Mouse (Mus musculus) hematopoietic stem cell, adult 5-6 weeks (primary cell): ENCODE data around the gene Fam131a. TPM values are rescaled to one million over a fixed set of nuclear protein-coding genes. Genes with fewer than 3 reads are reported as not detected.

Experiments used
- ATAC-seq, 2 experiments: fragments of 125-278 bp in 1 of 2; replicated peaks in 1 of 2; 2 replicates each; pipeline ENCODE4 v1.8.0; 2016 to 2017; ENCODE audit warnings: inconsistent platforms in 2 of 2, mild to moderate bottlenecking in 2 of 2, moderate number of reproducible peaks in 2 of 2, low read depth in 1 of 2, moderate TSS enrichment in 1 of 2; ENCODE audit not compliant: low FRiP score in 2 of 2, poor library complexity in 2 of 2, severe bottlenecking in 2 of 2, insufficient read depth in 1 of 2, low TSS enrichment in 1 of 2
- total RNA-seq: library from RNA; stranded (forward); fragments of 172-1452, 232-1000 nt; gene quantifications from 2 replicates; pipeline ENCODE4 v1.2.3, GENCODE M21; 2017

Gene Fam131a
- total RNA-seq, 1 experiment from 2014 or later: 0.65 TPM

DNA sequence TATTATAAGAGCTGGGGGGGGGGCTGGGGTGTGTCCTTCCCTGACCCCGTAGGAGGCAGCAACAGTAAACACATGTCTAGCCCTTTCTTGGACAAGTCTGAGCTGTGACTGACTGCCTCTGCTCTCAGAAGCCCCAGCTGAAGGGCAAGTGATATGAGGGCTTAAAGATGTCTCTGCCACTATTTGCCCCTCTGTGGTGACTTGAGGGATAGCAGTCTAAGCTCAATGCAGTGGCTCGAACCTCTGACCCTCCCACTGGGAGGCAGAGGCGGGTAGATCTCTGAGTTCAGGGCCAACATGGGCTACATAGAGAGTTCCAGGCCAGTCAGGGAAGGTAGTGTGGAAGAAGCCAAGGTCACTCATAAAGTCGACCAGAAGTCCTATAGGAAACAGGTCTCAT lies 17.8 kb downstream of the Fam131a start:
- ATAC-seq: no peak

DNA sequence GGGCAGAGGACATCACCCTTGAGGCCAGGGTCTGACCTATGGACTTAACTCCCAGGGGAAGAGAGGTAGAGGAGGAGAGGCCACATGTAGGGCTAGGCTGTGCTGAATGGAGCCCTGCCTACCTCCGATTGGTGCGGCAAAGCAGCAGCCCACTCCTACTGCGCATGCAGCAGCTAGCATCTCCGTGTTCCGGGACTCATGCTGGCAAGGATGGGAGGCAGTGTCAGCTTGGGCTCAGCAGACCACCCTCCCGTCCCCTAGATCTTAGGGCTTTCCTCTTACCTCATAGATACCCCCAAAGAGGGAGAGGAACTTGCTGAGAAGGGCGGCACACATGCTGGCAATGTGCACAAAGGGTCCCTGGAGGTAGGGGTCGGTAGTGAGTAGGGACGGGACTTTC lies 19.1 kb downstream of the Fam131a start:
- no peak for ATAC-seq

DNA sequence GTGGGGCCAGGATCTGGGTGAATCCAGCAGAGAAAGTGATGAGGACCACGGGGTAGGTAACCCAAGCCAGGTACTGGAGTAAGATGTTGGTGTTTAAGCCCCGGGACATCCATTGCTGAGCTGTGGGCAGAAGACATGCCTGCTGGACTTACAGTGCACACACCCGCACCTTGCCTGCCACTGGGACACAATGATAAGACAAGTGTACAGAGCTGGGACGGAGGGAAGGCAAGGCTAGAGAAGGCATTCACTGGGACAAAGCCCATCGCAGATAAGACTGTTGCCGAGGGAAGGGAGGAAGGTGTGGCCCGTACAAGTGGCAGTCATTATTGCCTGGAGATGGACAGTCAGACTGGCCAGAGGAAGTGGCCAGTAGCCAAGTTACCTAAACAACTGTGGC lies 19.8 kb downstream of the Fam131a start:
- no peak for ATAC-seq

DNA sequence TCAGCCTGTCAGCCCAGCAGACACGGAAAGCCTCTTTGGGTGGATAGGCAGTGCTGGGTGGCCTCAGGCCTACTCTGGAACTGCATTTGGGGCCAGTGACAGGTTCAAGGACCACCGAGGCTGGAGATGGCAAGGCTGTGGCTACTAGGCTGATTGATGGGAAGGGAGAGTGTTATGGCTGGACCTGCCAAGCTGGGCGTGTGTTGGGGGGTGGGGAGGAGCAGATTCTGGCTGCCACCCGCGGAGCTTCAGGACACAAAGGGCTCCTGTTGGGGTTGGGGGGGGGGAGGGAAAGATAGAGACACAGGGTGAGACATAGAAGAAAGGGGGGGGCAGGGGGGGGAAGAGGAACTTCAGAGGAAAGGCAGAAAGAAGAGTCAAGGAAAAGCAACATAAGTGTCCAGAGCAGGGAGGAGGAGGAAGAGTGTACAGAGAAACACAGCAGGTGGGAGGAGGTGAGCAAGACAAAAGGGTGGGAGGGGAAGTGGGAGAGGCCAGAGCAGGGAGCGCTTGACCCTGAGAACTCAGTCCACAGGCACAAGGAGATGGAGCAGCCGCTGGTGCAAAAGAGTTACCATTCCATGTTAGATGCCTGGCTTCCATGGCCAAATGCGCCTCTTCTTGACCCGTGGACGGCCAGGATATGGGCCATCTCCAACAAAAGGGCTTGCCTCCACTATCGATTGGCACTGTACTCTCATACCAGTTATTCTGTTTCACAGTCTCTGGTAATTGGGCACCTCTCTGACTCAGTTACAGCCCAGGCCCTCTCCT lies 21.5 kb downstream of the Fam131a start:
- no peak for ATAC-seq

DNA sequence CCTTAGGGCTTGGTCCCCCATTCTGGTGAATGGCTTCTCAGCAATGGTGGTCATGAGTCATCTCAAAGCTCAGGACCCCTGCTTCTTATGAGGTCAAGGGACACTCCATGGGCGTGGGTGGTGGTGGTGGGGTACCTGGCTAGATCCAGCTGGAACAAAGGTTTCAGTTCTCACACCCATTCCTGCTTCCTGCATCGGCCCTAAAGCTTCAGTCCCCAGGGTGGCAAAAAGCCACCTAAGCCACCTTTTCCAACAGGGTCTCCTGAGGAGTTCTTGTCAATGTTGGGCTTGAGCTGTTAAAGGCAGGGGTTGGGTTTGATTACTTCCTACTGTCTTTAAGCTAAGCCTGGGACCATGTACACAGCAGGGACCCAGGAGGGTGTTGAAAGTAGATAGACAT lies 22.1 kb downstream of the Fam131a start:
- ATAC-seq: no peak

DNA sequence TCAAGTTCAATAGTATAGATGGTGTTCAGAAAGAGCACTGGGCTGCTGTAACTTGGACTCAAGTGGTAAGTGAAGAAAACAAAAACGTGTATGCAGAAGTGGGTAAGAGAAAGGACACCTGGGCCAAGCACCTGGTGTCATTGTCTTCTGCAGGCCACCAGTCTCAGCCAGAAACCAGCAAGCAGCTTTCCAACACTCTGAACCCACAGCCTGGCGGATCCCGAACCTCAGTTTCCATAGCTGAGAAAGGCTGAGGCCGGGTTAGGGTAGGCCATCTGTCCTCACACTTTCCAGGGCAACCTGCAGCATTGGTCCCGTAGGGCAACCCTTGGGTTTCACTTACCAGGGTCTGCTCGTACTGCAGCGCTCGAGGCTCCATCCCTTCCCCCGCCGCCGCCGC lies 22.5 kb downstream of the Fam131a start:
- no peak for ATAC-seq

DNA sequence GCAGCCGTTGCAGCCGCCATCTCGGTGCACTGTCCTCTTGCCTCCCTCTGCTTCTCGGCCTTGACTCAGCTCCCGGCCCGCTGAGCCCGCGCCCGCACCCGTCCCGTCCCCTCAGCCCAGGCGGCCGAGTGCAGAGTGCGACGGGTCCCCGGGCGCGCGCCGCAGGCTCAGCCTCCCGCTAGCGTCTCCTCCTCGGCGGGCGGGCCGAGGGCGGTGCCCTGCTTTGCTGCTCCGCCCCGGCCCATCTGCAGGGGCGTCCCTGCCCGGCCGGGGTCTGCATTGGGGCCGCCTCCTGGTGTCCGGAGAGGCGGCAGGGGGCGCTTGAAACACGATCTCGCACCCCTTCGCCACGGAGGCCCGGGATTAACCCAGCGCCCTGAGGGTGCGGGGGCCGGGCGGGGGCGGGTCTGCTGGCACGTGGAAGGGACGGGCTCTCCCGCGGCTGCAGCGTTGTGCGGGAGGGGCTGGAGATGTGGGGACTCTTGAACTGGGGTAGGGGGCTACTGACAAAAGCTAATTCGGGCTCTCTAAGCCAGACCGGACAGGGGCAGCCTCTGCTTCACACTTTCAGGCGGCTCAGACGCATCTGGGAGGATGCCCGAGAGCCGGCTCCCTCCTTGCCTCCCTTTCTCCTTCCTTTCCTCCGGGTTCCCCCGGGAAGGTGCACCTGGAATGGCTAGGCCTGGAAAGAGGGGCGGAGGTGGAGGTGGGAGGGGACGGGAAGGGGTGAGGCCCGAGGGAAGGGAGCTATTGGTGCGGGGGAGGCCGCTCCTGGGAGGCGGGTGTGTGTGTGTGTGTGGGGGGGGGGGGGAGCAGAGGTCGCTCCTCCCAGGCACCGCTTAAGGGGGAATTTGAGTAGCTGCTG lies 23.2 kb downstream of the Fam131a start:
- ATAC-seq: no peak

DNA sequence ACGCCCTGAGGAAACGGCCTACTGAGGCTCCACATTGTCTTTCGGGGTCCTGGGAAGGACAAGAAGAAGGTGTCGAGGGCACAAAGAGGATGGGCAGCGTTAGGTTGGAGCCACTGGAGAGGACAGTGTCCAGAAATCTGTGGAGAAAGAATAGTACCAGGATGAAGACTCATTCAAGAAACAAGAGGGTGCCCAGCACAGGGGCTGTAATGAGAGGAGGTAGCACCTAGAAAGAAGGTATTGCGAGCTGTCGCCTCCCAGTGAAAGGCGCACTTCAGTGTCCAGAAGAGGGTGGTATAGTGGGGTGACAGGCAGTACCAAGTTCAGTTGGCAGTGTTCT lies 23.8 kb downstream of the Fam131a start:
- no peak for ATAC-seq

DNA sequence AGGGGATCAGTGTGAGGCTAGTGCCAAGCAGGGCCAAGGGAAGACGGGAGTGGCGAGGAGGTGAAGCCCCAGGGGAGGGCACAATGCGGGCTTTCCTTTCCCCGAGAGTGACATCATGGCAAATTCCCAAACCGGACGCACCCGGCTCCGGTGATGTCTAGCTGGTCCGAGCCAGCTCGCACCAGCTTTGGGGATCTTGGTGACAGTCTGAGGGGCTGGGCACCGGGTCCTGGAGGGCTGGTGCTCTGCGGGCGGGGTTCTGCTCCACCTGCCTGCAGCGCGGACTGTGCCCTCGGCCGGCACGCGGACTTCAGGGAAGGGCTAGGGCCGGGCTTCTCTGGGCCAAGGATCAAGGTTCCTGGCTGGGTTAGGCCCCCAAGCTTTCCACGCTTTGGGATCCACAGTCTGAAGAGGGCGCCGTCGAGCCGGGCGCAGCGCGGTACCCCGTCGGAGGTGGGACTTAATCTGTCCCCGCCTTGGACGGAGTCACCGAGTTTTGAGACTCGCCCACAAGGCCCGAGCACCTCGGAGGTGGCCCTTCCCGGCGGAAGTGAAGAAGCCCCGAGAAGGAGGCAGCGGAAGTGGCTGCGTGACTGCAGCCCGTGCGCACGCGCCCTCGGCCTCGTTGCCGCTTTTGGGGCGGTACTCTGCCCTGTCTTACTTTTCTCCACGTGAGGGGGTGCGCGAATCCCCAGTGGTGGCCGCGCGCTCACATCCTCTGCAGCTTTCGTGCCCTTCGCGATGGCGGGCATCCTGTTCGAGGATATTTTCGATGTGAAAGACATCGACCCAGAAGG lies 24.3 kb downstream of the Fam131a start, which contains the start of the genes Polr2h and Clcn2:
Gene Polr2h (plus strand): TSS at position 485 of the 797 bp plus-strand sequence.
Gene Clcn2 (minus strand): TSS at position 566 of the 797 bp plus-strand sequence.
- ATAC-seq: peak; percentile 83 to 91

DNA sequence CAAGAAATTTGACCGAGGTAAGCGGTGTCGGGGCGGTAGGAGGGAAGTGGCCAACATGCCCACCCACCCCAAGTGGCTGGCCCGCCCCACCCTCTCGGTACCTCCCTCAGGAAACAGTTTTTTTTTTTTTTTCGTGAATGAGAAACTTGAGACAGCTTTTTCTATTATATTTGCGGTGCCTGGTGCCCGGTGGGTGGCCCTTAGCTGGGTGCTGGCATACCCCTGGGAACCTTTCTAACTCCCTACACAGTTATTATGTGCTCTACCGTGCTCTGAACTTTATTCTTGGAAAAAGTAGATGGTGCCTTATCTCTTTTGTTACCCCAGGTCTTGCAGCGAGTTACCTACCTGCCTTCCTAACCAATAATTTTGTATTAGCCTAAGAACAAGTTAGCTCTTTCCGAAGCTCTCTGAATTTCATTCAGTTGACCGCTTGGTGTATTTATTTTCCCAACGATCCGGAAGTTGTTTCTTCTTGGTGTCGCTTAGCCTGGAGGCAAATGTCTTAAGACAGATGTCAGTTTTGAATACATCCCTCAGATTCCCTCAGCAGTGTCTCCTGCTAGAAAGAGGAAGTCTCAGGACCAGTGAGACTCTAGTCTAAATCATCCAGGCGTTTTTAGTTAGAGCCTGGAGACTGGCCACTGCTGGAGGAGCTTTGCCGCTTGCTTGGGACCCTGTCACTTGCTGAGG lies 25.1 kb downstream of the Fam131a start:
- peak in 1 of 2 experiments; percentile 27; a peak in 3 of 4 replicates for ATAC-seq

DNA sequence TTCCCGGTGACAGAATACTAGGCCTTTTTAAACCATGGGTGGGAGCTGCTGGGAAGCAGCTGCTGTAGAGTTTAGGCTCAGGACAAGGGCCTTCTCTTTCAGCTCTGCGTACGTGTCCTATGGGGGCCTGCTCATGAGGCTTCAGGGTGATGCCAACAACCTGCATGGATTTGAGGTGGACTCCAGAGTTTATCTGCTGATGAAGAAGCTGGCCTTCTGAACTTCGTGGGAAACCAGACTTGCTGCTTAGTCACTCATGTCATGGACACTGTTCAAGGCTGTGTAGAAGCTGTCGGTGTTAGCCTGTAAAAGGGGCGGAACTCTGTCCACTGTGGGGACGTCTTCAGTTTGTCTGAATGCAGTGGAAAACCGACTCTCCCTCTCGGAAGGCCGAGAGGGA lies 28.8 kb downstream of the Fam131a start:
- ATAC-seq: no peak

DNA sequence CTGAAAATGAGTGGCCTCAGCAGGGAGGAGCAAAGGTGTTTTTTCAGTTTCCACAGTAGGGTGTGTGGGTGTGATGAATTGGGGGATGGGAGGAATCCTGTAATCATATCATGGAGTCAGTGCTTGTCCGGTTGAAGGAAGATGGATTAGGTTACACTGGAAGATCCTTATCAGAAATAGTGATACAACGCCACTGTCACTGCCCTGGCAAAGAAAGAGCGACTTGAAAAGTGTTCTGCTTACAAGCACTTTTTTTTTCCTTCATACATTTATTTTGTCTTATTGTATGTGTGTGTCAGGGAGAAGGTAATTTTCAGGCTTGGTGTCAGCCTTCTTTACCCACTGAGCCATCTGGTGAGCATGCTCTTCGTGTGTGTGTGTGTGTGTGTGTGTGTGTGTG lies 29.7 kb downstream of the Fam131a start:
- ATAC-seq: no peak

DNA sequence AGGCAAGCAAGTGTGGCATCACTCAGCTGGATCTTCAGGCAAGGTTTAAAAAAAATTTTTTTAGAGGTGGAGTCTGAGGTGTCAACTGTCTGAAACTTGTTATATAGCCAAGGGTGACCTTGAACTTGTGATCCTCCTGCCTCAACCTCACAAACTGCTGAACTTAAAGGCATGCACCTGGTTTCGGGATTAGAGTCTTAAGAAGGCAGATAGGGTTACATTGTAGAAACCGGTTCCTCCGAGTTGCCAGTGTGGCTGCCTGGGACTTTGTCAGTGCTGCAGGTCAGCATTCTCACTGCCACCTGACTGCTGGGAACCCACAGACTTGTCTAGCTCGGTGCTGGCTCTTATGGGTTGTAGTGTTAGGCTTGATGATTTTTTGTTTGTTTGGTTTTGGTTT lies 30.2 kb downstream of the Fam131a start:
- ATAC-seq: no peak

DNA sequence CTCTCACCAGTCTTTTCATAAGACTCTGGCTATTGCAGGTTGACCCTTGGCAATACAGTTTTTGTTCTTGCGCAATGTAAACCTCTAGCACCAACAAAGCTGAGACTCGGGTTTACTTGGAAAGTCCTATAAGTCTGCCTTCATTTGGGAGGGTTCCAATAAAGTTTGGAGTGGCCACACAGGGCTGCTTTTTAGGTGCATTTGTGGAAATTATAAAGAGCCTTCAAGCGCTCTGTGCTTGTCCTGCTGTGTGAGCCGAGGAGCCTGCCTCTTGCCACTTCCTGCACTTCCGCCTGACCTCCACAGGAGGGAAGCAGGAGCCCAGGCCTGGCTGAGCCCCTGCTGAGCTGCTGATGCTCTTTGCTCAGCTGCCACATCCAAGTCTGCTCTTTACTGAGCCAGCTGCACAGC lies 31.3 kb downstream of the Fam131a start:
- ATAC-seq: peak; percentile 86 to 94

DNA sequence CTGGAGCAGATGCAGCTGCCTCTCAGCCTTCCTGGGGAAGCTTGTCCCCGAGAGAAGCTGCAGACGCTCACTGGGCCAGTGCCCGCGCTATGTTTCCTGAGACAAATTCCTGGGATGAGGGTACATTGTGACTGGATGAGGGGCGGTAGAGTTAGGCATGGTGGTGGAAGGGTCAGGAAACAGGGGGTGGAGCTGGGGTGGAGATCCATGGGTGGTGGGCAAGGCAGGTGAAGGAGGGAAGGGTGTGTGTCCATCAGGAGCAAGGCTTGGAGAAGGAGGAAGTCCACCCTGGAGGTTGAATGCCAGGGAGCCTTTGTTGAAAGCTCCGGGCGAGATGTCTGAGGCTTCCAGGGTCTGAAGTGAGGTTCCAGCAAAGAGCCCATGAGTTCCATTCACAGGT lies 32.3 kb downstream of the Fam131a start:
- no peak for ATAC-seq

DNA sequence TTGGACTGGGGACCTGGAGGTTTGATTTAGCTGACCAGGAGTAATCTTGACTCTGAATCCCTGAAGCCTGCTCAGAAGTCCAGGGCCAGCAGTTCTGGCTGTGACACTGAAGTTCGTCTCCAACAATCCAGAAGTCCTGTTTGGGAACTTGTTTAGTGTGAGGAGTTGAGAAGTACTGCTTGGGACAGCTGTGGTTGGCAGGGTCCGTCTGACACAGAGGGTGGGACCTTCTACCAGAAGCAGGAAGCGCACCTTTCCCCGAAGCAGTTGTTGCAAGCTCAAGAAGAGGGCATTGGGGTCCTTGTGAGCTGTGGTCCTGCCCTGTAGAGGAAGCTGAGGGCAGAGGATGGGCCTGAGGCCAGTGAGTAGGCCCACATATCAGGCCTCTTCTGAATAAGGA lies 32.7 kb downstream of the Fam131a start:
- ATAC-seq: no peak

DNA sequence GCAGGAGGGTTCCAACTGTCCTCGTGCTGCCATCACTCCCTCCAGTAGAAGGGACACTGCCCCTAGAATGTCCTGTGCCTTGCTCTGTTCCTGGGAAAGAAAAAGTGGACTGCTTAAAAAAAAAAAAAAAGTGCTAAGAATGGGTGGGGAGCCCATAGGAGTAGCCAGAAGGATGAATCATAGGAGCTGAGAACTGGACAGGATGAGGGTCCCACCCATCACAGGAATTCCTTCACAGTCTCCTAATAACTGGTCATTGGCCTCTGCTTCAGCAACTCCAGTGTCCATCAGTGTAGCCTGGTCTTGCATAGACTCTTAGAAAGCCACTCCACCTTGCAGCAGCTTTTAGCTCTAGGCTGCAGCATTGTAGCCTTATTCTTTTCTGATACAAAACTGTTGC lies 33.3 kb downstream of the Fam131a start:
- no peak for ATAC-seq
